Mouse (Mus musculus): Measurements from ENCODE around the gene Lrp2.

Gene Lrp2

GRCm38 (mm10) chr2:69396760-69397435 lies 189.0 kb downstream of the Lrp2 start:
- no peak for DNase-seq

- DNase-seq, result no peak
Measured at GRCm38 (mm10) chr2:69395597-69396248, 190.1 kb downstream of the Lrp2 start.

GRCm38 (mm10) chr2:69393947-69394346 lies 191.9 kb downstream of the Lrp2 start:
- no peak for DNase-seq

- peak in 1 of 2 experiments; percentile 5 for DNase-seq
Measured at GRCm38 (mm10) chr2:69386118-69386871, 199.6 kb downstream of the Lrp2 start.

- no peak for DNase-seq
Measured at GRCm38 (mm10) chr2:69382838-69383237, 203.0 kb downstream of the Lrp2 start.

- peak; percentile 26 to 35 for DNase-seq
Measured at GRCm38 (mm10) chr2:69381740-69382139, 204.1 kb downstream of the Lrp2 start.

- no peak for DNase-seq
Measured at GRCm38 (mm10) chr2:69380281-69380680, 205.6 kb downstream of the Lrp2 start, which contains the start of gene Dhrs9. Gene Dhrs9, plus strand, starts transcription at chr2:69380445.

GRCm38 (mm10) chr2:69379801-69380200 lies 206.1 kb downstream of the Lrp2 start:
- no peak for DNase-seq

- no peak for DNase-seq
Measured at GRCm38 (mm10) chr2:69376780-69377179, 209.1 kb downstream of the Lrp2 start.
